Mouse (Mus musculus) E14TG2a.4 (cell line): ENCODE data around the gene Eral1.

Source experiments
- H3K27me3 ChIP-seq: 2 replicates; pipeline ENCODE4 v1.6.1; 2014; ENCODE audit warnings: low read length, control low read depth; ENCODE audit not compliant: insufficient read depth
- H3K36me3 ChIP-seq: 2 replicates; pipeline ENCODE4 v1.6.1; 2014; ENCODE audit warnings: low read length, control low read depth; ENCODE audit not compliant: insufficient read depth
- H3K4me1 ChIP-seq: replicated peaks from 2 replicates; pipeline ENCODE4 v1.6.1; 2014; ENCODE audit warnings: low read depth, low read length, control low read depth
- H3K4me3 ChIP-seq: replicated peaks from 2 replicates; pipeline ENCODE4 v1.5.1; 2014; ENCODE audit warnings: mild to moderate bottlenecking, low read length
- H3K9me3 ChIP-seq: 2 replicates; pipeline ENCODE4 v1.6.1; 2014; ENCODE audit warnings: low read length, control low read depth
- CTCF ChIP-seq: conservative IDR thresholded peaks from 2 replicates; pipeline ENCODE4 v1.5.1; 2014; ENCODE audit warnings: low read length
- NANOG ChIP-seq: IDR thresholded peaks from 2 replicates; pipeline ENCODE4 v1.6.1; 2014; ENCODE audit warnings: borderline replicate concordance, low read length, mixed read lengths
- POU5F1 ChIP-seq: IDR thresholded peaks from 2 replicates; pipeline ENCODE4 v1.6.1; 2014; ENCODE audit warnings: low read length, borderline replicate concordance

The Eral1 gene

GRCm38 (mm10) chr11:78116146-78116410 is 35.9 kb upstream of the Eral1 start:
- H3K4me3 ChIP-seq = peak overlapping the region; percentile 83
- no peaks in the 10 kb centered on the region for H3K36me3 ChIP-seq
- no peaks in the 10 kb centered on the region for H3K9me3 ChIP-seq
- H3K4me1 ChIP-seq = peaks cover 43% of the 10 kb centered on the region
- TF ChIP-seq CTCF (no peak), NANOG (no peak), POU5F1 (no peak)
- no peaks in the 10 kb centered on the region for H3K27me3 ChIP-seq

GRCm38 (mm10) chr11:78115367-78116145 is 35.4 kb upstream of the Eral1 start:
- Histone ChIP-seq H3K36me3 (no peaks in the 10 kb centered on the region), H3K4me3 (peak overlapping the region; percentile 83), H3K27me3 (no peaks in the 10 kb centered on the region), H3K4me1 (peaks cover 43% of the 10 kb centered on the region), H3K9me3 (no peaks in the 10 kb centered on the region)
- no peak for TF ChIP-seq NANOG
- no peak for TF ChIP-seq CTCF
- no peak for TF ChIP-seq POU5F1

GRCm38 (mm10) chr11:78114676-78115366 is 34.6 kb upstream of the Eral1 start:
- Histone ChIP-seq H3K9me3 (no peaks in the 10 kb centered on the region), H3K4me1 (peaks cover 37% of the 10 kb centered on the region), H3K4me3 (peak overlapping the region; percentile 83), H3K27me3 (no peaks in the 10 kb centered on the region), H3K36me3 (no peaks in the 10 kb centered on the region)
- TF ChIP-seq POU5F1 = no peak
- no peak for TF ChIP-seq NANOG
- TF ChIP-seq CTCF = no peak

- H3K4me3 ChIP-seq = no peak overlapping the region
- no peak for TF ChIP-seq POU5F1
- TF ChIP-seq CTCF = no peak
- TF ChIP-seq NANOG = no peak
Measured at GRCm38 (mm10) chr11:78113616-78114015, 33.4 kb upstream of the Eral1 start.

GRCm38 (mm10) chr11:78104501-78104900 is 24.3 kb upstream of the Eral1 start:
- Histone ChIP-seq H3K9me3 (no peaks in the 10 kb centered on the region), H3K36me3 (peaks cover 44% of the 10 kb centered on the region), H3K4me3 (no peak overlapping the region), H3K27me3 (no peaks in the 10 kb centered on the region), H3K4me1 (peaks cover 23% of the 10 kb centered on the region)
- TF ChIP-seq CTCF (no peak), NANOG (no peak), POU5F1 (no peak)

More at GRCm38 (mm10) chr11:78113616-78114015, 33.4 kb upstream of the Eral1 start:
- Histone ChIP-seq H3K36me3 (no peaks in the 10 kb centered on the region), H3K9me3 (no peaks in the 10 kb centered on the region), H3K27me3 (no peaks in the 10 kb centered on the region), H3K4me1 (peaks cover 43% of the 10 kb centered on the region)

- TF ChIP-seq POU5F1 (no peak), NANOG (no peak), CTCF (peak; percentile 36)
- H3K9me3 ChIP-seq = no peaks in the 10 kb centered on the region
- peaks cover 46% of the 10 kb centered on the region for H3K36me3 ChIP-seq
Measured at GRCm38 (mm10) chr11:78102958-78103747, 23.0 kb upstream of the Eral1 start.

GRCm38 (mm10) chr11:78102142-78102541 is 22.0 kb upstream of the Eral1 start:
- Histone ChIP-seq H3K36me3 (peaks cover 37% of the 10 kb centered on the region), H3K27me3 (no peaks in the 10 kb centered on the region), H3K4me3 (no peak overlapping the region), H3K4me1 (peaks cover 32% of the 10 kb centered on the region), H3K9me3 (no peaks in the 10 kb centered on the region)
- TF ChIP-seq NANOG = no peak
- no peak for TF ChIP-seq POU5F1
- TF ChIP-seq CTCF = no peak

More at GRCm38 (mm10) chr11:78102958-78103747, 23.0 kb upstream of the Eral1 start:
- no peak overlapping the region for H3K4me3 ChIP-seq
- peaks cover 23% of the 10 kb centered on the region for H3K4me1 ChIP-seq
- no peaks in the 10 kb centered on the region for H3K27me3 ChIP-seq

GRCm38 (mm10) chr11:78100746-78101145 is 20.6 kb upstream of the Eral1 start:
- TF ChIP-seq POU5F1 (no peak), CTCF (no peak), NANOG (no peak)
- peaks cover 27% of the 10 kb centered on the region for H3K36me3 ChIP-seq

More at GRCm38 (mm10) chr11:78100746-78101145, 20.6 kb upstream of the Eral1 start:
- Histone ChIP-seq H3K4me3 (no peak overlapping the region), H3K4me1 (peaks cover 43% of the 10 kb centered on the region), H3K27me3 (no peaks in the 10 kb centered on the region), H3K9me3 (no peaks in the 10 kb centered on the region)
